Mouse (Mus musculus): ENCODE data around the gene Il12rb2.

- TF ChIP-seq CTCF (IDR thresholded peaks at IDR 0.05; ENCODE audit: low read depth) (no peak), EP300 (IDR thresholded peaks at IDR 0.05; ENCODE audit: low read depth) (no peak)
These were observed 98.0 kb downstream of the Il12rb2 start for GRCm38 (mm10) chr6:67277944-67278343.
